Mouse (Mus musculus): ENCODE data around the gene Bri3bp. TPM values are rescaled to one million over a fixed set of nuclear protein-coding genes. Genes with fewer than 3 reads are reported as not detected.

Bri3bp gene
- polyA plus RNA-seq, 1 experiment from 2014 or later = 33.6 TPM

- H3K9ac ChIP-seq = peak overlapping the region; percentile 50; the same call in 1 of the 2 replicates
- ATAC-seq = peak; percentile 42; the same call in 1 of the 2 replicates
- H3K9me3 ChIP-seq (replicated peaks) = no peaks in the 10 kb centered on the region
- no peaks in the 10 kb centered on the region for H3K36me3 ChIP-seq (ENCODE audit: poor library complexity, severe bottlenecking)
- 7% methylated on average over 31 of the region's 31 CpGs for WGBS
- H3K4me3 ChIP-seq = peak overlapping the region; percentile 42
- no peaks in the 10 kb centered on the region for H3K27me3 ChIP-seq
- H3K4me2 ChIP-seq = peak overlapping the region; percentile 59
- no peak overlapping the region for H3K27ac ChIP-seq
- H3K4me1 ChIP-seq = peaks cover 9% of the 10 kb centered on the region
Observed at GRCm38 (mm10) chr5:125403481-125404465, 37.6 kb upstream of the Bri3bp start.

- H3K27me3 ChIP-seq = no peaks in the 10 kb centered on the region
- peak overlapping the region; percentile 56 for H3K4me3 ChIP-seq
- ATAC-seq = no peak
- no peaks in the 10 kb centered on the region for H3K36me3 ChIP-seq (ENCODE audit: poor library complexity, severe bottlenecking)
- 2% methylated on average over 7 of the region's 7 CpGs for WGBS
- no peaks in the 10 kb centered on the region for H3K9me3 ChIP-seq (replicated peaks)
- peak overlapping the region; percentile 59 for H3K9ac ChIP-seq
- peaks cover 9% of the 10 kb centered on the region for H3K4me1 ChIP-seq
- H3K27ac ChIP-seq = peak overlapping the region; percentile 84
- H3K4me2 ChIP-seq = peak overlapping the region; percentile 70
Observed at GRCm38 (mm10) chr5:125404536-125404902, 36.8 kb upstream of the Bri3bp start.

GRCm38 (mm10) chr5:125404903-125405545 is 36.3 kb upstream of the Bri3bp start:
- under 1% methylated on average over 28 of the region's 28 CpGs for WGBS
- H3K4me1 ChIP-seq = peaks cover 11% of the 10 kb centered on the region
- H3K27me3 ChIP-seq = no peaks in the 10 kb centered on the region
- peak overlapping the region; percentile 84 for H3K27ac ChIP-seq
- peak overlapping the region; percentile 70 for H3K4me2 ChIP-seq
- peak; percentile 33 for ATAC-seq
- no peaks in the 10 kb centered on the region for H3K9me3 ChIP-seq (replicated peaks)
- H3K36me3 ChIP-seq (ENCODE audit: poor library complexity, severe bottlenecking) = no peaks in the 10 kb centered on the region
- H3K4me3 ChIP-seq = peak overlapping the region; percentile 56
- peak overlapping the region; percentile 59 for H3K9ac ChIP-seq

- Histone ChIP-seq H3K36me3 (ENCODE audit: poor library complexity, severe bottlenecking) (no peaks in the 10 kb centered on the region), H3K9me3 (replicated peaks) (no peaks in the 10 kb centered on the region), H3K4me3 (peak overlapping the region; percentile 56), H3K4me2 (peak overlapping the region; percentile 70), H3K4me1 (peaks cover 13% of the 10 kb centered on the region), H3K27me3 (no peaks in the 10 kb centered on the region), H3K27ac (peak overlapping the region; percentile 92), H3K9ac (peak overlapping the region; percentile 72)
- peak; percentile 76 for ATAC-seq
- WGBS = under 1% methylated on average over 31 of the region's 31 CpGs
Observed at GRCm38 (mm10) chr5:125405546-125406248, 35.7 kb upstream of the Bri3bp start.

- Histone ChIP-seq H3K9me3 (replicated peaks) (no peaks in the 10 kb centered on the region), H3K4me2 (peak overlapping the region; percentile 70), H3K36me3 (ENCODE audit: poor library complexity, severe bottlenecking) (no peaks in the 10 kb centered on the region), H3K4me3 (peak overlapping the region; percentile 56), H3K27ac (peak overlapping the region; percentile 92), H3K27me3 (no peaks in the 10 kb centered on the region), H3K9ac (peak overlapping the region; percentile 72), H3K4me1 (peaks cover 13% of the 10 kb centered on the region)
- ATAC-seq = peak; percentile 12; the same call in 1 of the 2 replicates
- 1% methylated on average over 20 of the region's 20 CpGs for WGBS
Observed at GRCm38 (mm10) chr5:125406322-125407016, 34.9 kb upstream of the Bri3bp start.

GRCm38 (mm10) chr5:125407020-125407830 is 34.1 kb upstream of the Bri3bp start:
- peak overlapping the region; percentile 92 for H3K27ac ChIP-seq
- no peaks in the 10 kb centered on the region for H3K36me3 ChIP-seq (ENCODE audit: poor library complexity, severe bottlenecking)
- ATAC-seq = no peak
- H3K4me2 ChIP-seq = peak overlapping the region; percentile 70
- H3K4me1 ChIP-seq = peaks cover 13% of the 10 kb centered on the region
- no peaks in the 10 kb centered on the region for H3K27me3 ChIP-seq
- peak overlapping the region; percentile 72 for H3K9ac ChIP-seq
- WGBS = 55% methylated on average over 13 of the region's 13 CpGs
- no peaks in the 10 kb centered on the region for H3K9me3 ChIP-seq (replicated peaks)
- peak overlapping the region; percentile 56 for H3K4me3 ChIP-seq

- Histone ChIP-seq H3K4me1 (peaks cover 13% of the 10 kb centered on the region), H3K27ac (no peak overlapping the region), H3K36me3 (ENCODE audit: poor library complexity, severe bottlenecking) (0 out of 2 replicates have a peak, but pooled peaks cover under 1% of the 10 kb centered on the region), H3K4me2 (no peak overlapping the region), H3K27me3 (no peaks in the 10 kb centered on the region), H3K4me3 (no peak overlapping the region), H3K9ac (no peak overlapping the region), H3K9me3 (replicated peaks) (no peaks in the 10 kb centered on the region)
- 72% methylated on average over 14 of the region's 14 CpGs for WGBS
- ATAC-seq = no peak
Observed at GRCm38 (mm10) chr5:125407910-125408575, 33.3 kb upstream of the Bri3bp start.

GRCm38 (mm10) chr5:125408842-125409241 is 32.5 kb upstream of the Bri3bp start:
- no peak overlapping the region for H3K9ac ChIP-seq
- ATAC-seq = peak; percentile 55
- peak overlapping the region; percentile 34 for H3K4me3 ChIP-seq
- H3K9me3 ChIP-seq (replicated peaks) = no peaks in the 10 kb centered on the region
- H3K4me2 ChIP-seq = peak overlapping the region; percentile 43
- no peak overlapping the region; the same call in 1 of the 2 replicates for H3K27ac ChIP-seq
- no peaks in the 10 kb centered on the region for H3K27me3 ChIP-seq
- H3K36me3 ChIP-seq (ENCODE audit: poor library complexity, severe bottlenecking) = peaks cover 9% of the 10 kb centered on the region
- WGBS = 0% methylated on average over 13 of the region's 13 CpGs
- peaks cover 15% of the 10 kb centered on the region for H3K4me1 ChIP-seq

GRCm38 (mm10) chr5:125409348-125410090 is 31.8 kb upstream of the Bri3bp start:
- H3K4me2 ChIP-seq = peak overlapping the region; percentile 43
- H3K9ac ChIP-seq = no peak overlapping the region
- ATAC-seq = no peak
- H3K27ac ChIP-seq = no peak overlapping the region
- H3K4me1 ChIP-seq = peaks cover 16% of the 10 kb centered on the region
- no peaks in the 10 kb centered on the region for H3K27me3 ChIP-seq
- H3K4me3 ChIP-seq = peak overlapping the region; percentile 34
- no peaks in the 10 kb centered on the region for H3K9me3 ChIP-seq (replicated peaks)
- H3K36me3 ChIP-seq (ENCODE audit: poor library complexity, severe bottlenecking) = peaks cover 16% of the 10 kb centered on the region
- 13% methylated on average over 20 of the region's 20 CpGs for WGBS
